Mouse (Mus musculus) 3T3-L1 (cell line): ENCODE data around the gene Maml2.

Experiments
- DNase-seq: peaks from one replicate; pipeline ENCODE4 v3.0.0-alpha.2; 2015; ENCODE audit warnings: low read depth, low spot score

The Maml2 gene

GRCm38 (mm10) chr9:13310236-13310635 lies 12.5 kb downstream of the Maml2 start:
- DNase-seq, result no peak

- DNase-seq, result no peak
Observed at GRCm38 (mm10) chr9:13311094-13311493, 13.3 kb downstream of the Maml2 start.

DNA sequence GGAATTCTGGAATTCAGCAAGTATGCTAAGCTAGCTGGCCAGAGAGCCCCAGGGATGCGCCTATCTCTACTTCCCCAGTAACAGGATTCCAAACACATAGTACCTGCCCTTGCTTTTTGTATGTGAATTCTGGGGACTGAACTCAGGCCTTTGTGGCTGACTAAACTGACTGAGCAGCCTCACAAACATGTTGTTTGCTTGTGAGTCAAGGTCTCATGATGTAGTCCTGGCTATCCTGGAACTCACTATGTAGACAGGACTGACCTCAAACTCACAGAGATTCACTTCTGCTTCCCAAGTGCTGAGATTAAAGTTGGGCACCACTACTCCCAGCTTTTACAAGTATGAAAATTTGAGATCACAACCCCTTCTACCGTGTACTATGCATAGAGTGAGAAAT lies 16.2 kb downstream of the Maml2 start:
- DNase-seq, result peak; percentile 51

DNA sequence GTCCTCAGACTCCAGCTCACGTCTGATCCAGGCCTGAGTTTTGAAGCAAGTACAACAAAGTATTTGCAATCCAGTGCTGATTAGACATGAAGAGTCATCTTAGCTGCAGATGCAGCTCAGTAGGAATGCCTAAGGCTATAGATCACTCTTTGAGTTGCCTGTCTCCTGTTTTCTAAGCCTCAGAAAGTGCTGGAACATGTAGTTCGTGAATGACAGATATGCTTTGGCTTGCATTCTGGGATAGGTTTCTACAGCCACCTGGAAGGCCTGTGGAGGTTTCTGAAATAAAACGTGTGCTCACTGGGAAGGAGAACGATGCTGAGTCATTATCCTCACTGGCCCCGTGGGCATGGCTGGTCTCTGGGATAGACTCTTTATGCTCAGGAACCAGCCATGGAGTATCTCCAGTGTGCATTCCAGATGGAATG lies 16.8 kb downstream of the Maml2 start:
- DNase-seq, result peak; percentile 76

DNA sequence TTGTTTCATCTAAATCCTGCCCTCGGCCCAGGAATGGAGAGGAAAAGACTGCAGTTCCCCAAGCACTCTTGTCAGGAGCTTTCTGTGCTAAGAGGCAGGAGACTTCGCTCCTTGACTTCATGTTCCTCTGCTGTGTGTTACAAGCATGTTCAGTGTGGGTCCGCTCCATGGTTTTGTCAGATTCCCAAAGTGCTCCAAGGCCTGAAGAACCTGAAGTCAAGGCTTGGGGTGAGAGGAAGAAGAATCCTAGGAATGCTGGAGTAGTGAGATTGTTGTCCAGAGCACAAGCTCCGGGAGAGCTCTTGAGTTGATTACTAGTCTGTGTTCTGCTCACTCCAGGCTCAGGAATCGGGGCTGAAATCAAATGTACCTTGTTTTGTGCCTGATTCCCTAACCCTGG lies 17.6 kb downstream of the Maml2 start:
- DNase-seq, result no peak

GRCm38 (mm10) chr9:13319566-13319965 lies 21.8 kb downstream of the Maml2 start:
- no peak for DNase-seq

- DNase-seq, result no peak
Observed at GRCm38 (mm10) chr9:13320800-13321364, 23.1 kb downstream of the Maml2 start.

GRCm38 (mm10) chr9:13323074-13323473 lies 25.3 kb downstream of the Maml2 start:
- DNase-seq, result no peak

GRCm38 (mm10) chr9:13323612-13324011 lies 25.9 kb downstream of the Maml2 start:
- peak; percentile 62 for DNase-seq

DNA sequence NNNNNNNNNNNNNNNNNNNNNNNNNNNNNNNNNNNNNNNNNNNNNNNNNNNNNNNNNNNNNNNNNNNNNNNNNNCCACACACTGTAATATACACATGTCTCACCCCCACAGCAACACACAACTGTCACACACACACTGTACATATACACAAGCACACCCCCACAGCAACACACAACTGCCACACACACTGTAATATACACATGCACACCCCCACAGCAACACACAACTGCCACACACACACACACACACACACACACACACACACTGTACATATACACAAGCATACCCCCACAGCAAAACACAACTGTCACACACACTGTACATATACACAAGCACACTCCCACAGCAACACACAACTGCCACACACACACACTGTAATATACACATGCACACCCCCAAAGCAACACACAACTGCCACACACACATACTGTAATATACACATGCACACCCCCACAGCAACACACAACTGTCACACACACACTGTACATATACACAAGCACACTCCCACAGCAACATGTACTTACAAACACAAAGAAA lies 116.5 kb downstream of the Maml2 start:
- DNase-seq, result no peak

DNA sequence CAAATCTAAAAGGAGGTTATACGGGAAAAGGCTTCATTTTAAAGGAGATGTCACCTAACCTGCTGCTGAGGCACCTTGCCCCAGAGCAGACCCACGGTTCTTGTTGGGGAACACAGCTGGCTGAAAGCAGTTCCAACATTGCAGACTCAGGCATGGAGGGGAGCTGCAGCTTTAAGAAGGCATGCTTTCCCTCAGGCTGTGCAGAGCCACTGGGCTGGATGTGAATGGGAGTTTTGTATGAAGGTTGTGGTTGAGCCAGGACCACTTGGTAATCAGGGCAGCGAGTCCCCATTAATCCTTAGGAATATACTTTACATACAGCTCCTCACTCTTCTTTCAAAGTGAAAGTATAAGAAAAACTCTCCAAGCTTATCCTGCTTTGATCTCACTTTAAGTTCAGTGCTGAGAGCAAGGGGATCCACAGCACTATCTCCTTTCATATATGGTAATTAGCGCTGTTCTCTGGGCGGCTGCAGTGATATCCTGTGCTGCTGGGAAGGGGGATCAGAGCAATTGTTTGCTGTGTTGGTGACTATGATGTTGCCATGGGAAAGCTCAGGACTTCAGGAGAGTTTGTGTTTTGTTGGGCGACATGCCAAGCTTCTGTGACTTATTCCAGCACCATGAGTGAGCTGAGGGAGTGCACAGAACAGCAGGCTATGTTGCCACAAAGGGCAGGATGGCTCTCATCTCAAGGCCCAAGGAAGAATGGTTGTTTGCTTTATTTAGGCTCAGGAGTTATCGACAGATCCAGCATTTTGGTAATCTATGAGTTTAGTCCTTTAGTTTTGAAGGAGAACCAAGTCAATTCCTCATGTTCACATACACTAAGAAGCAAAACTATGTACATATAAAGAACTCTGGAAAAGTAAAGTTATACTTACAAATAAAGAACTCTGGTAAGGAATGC lies 127.5 kb downstream of the Maml2 start:
- DNase-seq, result peak; percentile 89

DNA sequence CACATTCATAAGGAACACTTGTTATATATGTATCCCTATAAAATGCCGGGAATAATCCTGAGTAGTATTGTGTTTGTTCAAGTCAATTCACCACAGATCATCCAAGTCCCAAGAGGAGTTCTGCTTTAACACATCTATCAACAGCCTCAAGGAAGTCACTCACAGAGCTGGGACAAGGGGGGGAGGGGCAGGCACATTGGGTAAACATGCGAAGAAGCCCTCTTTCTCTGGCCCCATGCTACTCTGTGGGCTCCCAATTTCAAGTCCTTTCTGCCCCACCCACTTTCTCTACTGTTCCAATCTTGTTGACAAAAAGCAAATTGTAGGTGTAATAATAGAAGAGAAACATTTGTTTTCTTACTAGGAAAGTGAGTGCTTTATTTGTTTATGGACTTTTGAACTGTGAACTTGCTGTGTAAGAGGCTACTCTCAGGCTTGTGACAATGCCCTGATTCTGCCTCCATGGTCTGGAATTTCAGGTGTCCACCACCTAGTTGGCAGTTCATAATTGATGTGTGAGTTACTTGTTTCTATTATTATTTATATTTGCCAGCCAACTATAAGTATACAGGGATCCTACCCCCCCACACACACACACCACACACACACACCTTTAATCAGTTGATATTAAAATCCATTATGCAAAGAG lies 131.8 kb downstream of the Maml2 start:
- DNase-seq, result no peak

- DNase-seq, result peak; percentile 66
Observed at GRCm38 (mm10) chr9:13430302-13430701, 132.5 kb downstream of the Maml2 start.

GRCm38 (mm10) chr9:13430744-13431143 lies 133.0 kb downstream of the Maml2 start:
- DNase-seq, result no peak

DNA sequence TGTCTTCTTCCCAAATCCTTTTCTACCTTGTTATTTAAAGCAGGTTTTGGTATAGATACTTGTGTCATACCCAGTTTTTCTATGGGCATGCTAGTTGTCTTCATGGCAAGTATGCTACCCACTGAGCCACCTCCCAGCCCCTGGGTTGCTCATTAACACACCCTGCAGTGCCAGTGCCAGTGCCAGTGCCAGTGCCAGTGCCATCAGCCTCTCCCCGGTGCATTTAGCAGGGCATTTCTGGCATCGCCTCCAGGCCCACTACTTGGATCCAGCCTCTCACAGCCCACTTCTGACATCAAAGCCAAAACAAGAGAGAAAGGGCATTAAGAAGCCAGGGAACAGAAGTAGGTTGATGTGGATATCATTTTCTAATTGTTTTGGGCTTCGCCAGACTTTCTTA lies 133.9 kb downstream of the Maml2 start:
- DNase-seq, result no peak

DNA sequence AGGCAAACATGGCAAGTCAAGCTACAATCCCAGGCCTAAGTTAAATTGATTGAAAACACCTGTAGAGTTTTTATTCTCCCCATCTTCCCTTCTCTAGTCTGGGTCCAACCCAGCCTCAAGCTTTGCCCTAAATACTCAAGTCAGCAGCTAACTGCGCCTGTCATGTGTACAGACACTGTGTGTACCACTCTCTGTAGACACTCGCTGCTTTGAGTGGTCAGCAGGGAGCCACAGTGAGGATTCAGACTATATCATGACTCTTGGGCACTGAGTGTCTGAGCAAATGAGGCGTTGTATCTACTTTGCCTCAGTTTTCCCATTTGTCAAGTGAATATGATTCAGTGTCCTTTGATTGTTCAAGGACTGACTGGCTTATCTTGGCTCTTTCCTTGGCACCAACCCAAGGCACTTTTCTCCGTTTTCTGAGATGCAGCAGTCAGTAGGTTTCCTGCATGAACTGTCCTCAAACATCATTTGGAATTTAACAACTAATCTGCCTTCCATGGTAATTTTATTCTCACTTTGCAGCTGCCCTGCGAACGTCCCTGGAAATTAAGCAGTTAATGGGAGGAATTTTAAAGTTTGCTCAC lies 135.8 kb downstream of the Maml2 start:
- no peak for DNase-seq

DNA sequence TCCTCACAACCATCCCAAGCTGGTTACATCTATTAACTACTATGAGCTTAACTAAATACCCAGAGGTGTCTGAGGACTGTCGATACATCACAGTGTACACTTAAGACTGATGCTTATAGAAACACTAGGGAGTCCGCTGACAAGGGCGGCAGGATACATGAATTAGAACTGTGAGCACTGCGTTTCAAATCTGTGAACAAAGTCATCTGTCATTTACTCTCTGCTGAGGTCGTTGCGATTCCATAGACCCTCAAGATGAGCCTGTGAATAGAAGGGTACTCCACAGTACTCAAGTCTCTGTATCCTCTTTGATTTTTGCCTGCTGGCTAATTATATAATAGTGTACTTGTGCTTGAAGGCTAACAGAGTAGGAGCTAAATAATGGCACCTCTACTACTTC lies 143.2 kb downstream of the Maml2 start:
- DNase-seq, result no peak

- DNase-seq, result peak; percentile 93
Observed at GRCm38 (mm10) chr9:13442012-13442735, 144.4 kb downstream of the Maml2 start.

- DNase-seq, result peak; percentile 81
Observed at GRCm38 (mm10) chr9:13443484-13444211, 145.9 kb downstream of the Maml2 start.

DNA sequence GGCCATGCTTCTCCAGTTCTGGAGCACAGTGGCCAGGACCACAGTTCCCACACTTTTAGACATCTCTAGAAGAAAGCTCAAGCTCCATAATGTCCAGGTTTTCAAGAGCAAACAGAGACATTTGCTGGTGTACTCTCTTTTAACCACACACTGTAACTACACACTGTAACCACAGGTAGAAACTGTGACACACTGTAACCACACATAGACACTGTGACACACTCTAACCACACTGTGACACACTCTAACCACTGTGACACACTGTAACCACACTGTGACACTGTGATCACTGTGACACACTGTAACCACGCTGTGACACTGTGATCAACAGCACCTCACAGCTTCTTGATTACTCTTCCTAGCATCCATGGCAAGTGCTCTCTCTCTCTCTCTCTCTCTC lies 148.5 kb downstream of the Maml2 start:
- DNase-seq, result no peak
